Mouse (Mus musculus) hindbrain, postnatal 0 days (tissue): ENCODE results near the gene Slc41a1. TPM values are rescaled to one million over a fixed set of nuclear protein-coding genes. Genes with fewer than 3 reads are reported as not detected.

Experiments used
- ATAC-seq: fragments of 200-750 bp; cut with Nextera tagmentation; 2 replicates; pipeline ENCODE4 v1.8.0; 2017; ENCODE audit warnings: mild to moderate bottlenecking, moderate TSS enrichment, moderate library complexity
- DNase-seq: peaks from one replicate; pipeline ENCODE4 v3.0.0-alpha.2; 2015; ENCODE audit warnings: low spot score
- H3K27ac ChIP-seq: fragments of 300-500 bp; sonication (generic); 2 replicates; pipeline ENCODE4 v1.5.1; 2014; ENCODE audit warnings: mild to moderate bottlenecking
- H3K27me3 ChIP-seq: fragments of 300-500 bp; sonication (generic); 2 replicates; pipeline ENCODE4 v1.6.1; 2014; ENCODE audit warnings: low read length, mixed read lengths; ENCODE audit not compliant: insufficient read depth
- H3K36me3 ChIP-seq: fragments of 300-500 bp; sonication (generic); 2 replicates; pipeline ENCODE4 v1.6.1; 2014; ENCODE audit warnings: low read length, mixed read lengths; ENCODE audit not compliant: insufficient read depth
- H3K4me1 ChIP-seq: fragments of 300-500 bp; sonication (generic); 2 replicates; pipeline ENCODE4 v1.6.1; 2014; ENCODE audit warnings: antibody characterized with exemption, low read length, mixed read lengths; ENCODE audit not compliant: insufficient read depth
- H3K4me2 ChIP-seq: fragments of 300-500 bp; sonication (generic); 2 replicates; pipeline ENCODE4 v1.6.1; 2014; ENCODE audit warnings: low read depth, mild to moderate bottlenecking, low read length, moderate library complexity, mixed read lengths
- H3K4me3 ChIP-seq: fragments of 300-500 bp; sonication (generic); 2 replicates; pipeline ENCODE4 v1.5.1; 2014; ENCODE audit warnings: low read length
- H3K9ac ChIP-seq: fragments of 300-500 bp; sonication (generic); replicated peaks from 2 replicates; pipeline ENCODE4 v1.6.1; 2014; ENCODE audit warnings: mild to moderate bottlenecking, low read length, moderate library complexity, mixed read lengths
- H3K9me3 ChIP-seq: fragments of 300-500 bp; sonication (generic); 2 replicates; pipeline ENCODE4 v1.6.1; 2016; ENCODE audit warnings: low read length, mixed read lengths
- CTCF ChIP-seq: IDR thresholded peaks from 2 replicates; pipeline ENCODE4 v1.5.1; 2016; ENCODE audit warnings: antibody characterized with exemption, control low read depth, low read depth
- WGBS: fragments of 180-500 bp; shearing (Covaris S2); extraction: QIAGEN DNeasy Blood & Tissue Kit; methylation state at CpG from one replicate; pipeline ENCODE4 v1.1.7; 2014; 5-methylcytosine and 5-hydroxymethylcytosine counted together
- polyA plus RNA-seq: library from polyadenylated mRNA; unstranded; fragments of >200 nt; fragmentation: Nextera tagmentation; extraction: Ambion mirVana; gene quantifications from 2 replicates; pipeline ENCODE4 v1.2.1, GENCODE M21; 2015
- total RNA-seq: library from RNA; depleted of rRNA; stranded (reverse); fragments of >200 nt; gene quantifications from 2 replicates; pipeline ENCODE4 v1.2.3, GENCODE M21; 2014

The Slc41a1 gene
- total and polyA plus RNA-seq, 2 experiments from 2014 or later: 23.6 to 48.0 TPM

GRCm38 (mm10) chr1:131824528-131825181 is 2.6 kb upstream of the Slc41a1 start:
- no peak for DNase-seq
- Histone ChIP-seq H3K27me3 (no peaks in the 10 kb centered on the region), H3K4me2 (no peak overlapping the region), H3K4me3 (no peak overlapping the region), H3K9me3 (no peaks in the 10 kb centered on the region), H3K27ac (no peak overlapping the region), H3K9ac (no peak overlapping the region), H3K36me3 (no peaks in the 10 kb centered on the region), H3K4me1 (peaks cover 15% of the 10 kb centered on the region)
- no peak for TF ChIP-seq CTCF
- ATAC-seq: no peak
- WGBS: 89% methylated on average over 11 of the region's 11 CpGs

- TF ChIP-seq CTCF: no peak
Observed at GRCm38 (mm10) chr1:131827787-131828258, 530 bp downstream of the Slc41a1 start.

GRCm38 (mm10) chr1:131828297-131829126 is 1.2 kb downstream of the Slc41a1 start:
- Histone ChIP-seq H3K9me3 (no peaks in the 10 kb centered on the region), H3K36me3 (no peaks in the 10 kb centered on the region), H3K4me1 (peaks cover 24% of the 10 kb centered on the region), H3K27me3 (no peaks in the 10 kb centered on the region), H3K4me2 (peak overlapping the region; percentile 71), H3K27ac (peak overlapping the region; percentile 93), H3K9ac (peak overlapping the region; percentile 93), H3K4me3 (peak overlapping the region; percentile 86)
- ATAC-seq: peak; percentile 58
- WGBS: 1% methylated on average over 17 of the region's 22 CpGs
- DNase-seq: peak; percentile 49
- no peak for TF ChIP-seq CTCF

More at GRCm38 (mm10) chr1:131827787-131828258, 530 bp downstream of the Slc41a1 start:
- H3K27ac ChIP-seq: peak overlapping the region; percentile 93
- peak; percentile 98 for DNase-seq
- peak; percentile 97 for ATAC-seq
- peak overlapping the region; percentile 71 for H3K4me2 ChIP-seq
- H3K4me3 ChIP-seq: peak overlapping the region; percentile 86
- H3K36me3 ChIP-seq: no peaks in the 10 kb centered on the region
- under 1% methylated on average over 32 of the region's 36 CpGs for WGBS
- H3K9ac ChIP-seq: peak overlapping the region; percentile 93
- H3K9me3 ChIP-seq: no peaks in the 10 kb centered on the region
- no peaks in the 10 kb centered on the region for H3K27me3 ChIP-seq
- H3K4me1 ChIP-seq: peaks cover 24% of the 10 kb centered on the region

GRCm38 (mm10) chr1:131829279-131829678 is 2.0 kb downstream of the Slc41a1 start:
- TF ChIP-seq CTCF: no peak
- DNase-seq (no peak), ATAC-seq (no peak)
- Histone ChIP-seq H3K9me3 (no peaks in the 10 kb centered on the region), H3K4me3 (peak overlapping the region; percentile 86), H3K9ac (peak overlapping the region; percentile 93), H3K27ac (peak overlapping the region; percentile 93; the same call in 1 of the 2 replicates), H3K36me3 (no peaks in the 10 kb centered on the region), H3K4me2 (peak overlapping the region; percentile 71), H3K4me1 (peaks cover 24% of the 10 kb centered on the region), H3K27me3 (no peaks in the 10 kb centered on the region)
- 33% methylated on average over 5 of the region's 5 CpGs for WGBS

DNA sequence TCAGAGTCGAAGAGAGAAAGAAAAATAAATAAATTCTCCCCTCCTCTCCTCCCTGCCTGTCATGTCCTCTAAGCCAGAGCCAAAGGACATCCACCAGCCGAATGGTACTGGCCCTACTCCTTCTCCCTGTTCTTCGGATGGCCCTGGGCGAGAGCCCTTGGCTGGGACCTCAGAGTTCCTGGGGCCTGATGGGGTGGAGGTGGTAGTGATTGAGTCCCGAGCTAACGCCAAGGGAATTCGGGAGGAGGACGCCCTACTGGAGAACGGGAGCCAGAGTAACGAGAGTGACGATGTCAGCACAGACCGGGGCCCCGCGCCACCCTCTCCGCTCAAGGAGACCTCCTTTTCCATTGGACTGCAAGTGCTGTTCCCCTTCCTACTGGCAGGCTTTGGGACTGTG is 3.3 kb downstream of the Slc41a1 start:
- Histone ChIP-seq H3K4me2 (peak overlapping the region; percentile 28; the same call in 1 of the 2 replicates), H3K36me3 (no peaks in the 10 kb centered on the region), H3K4me3 (no peak overlapping the region), H3K4me1 (peaks cover 24% of the 10 kb centered on the region), H3K9me3 (no peaks in the 10 kb centered on the region), H3K27ac (0 out of 2 replicates have a peak overlapping the region, but pooled peaks have one; percentile 1), H3K9ac (no peak overlapping the region), H3K27me3 (no peaks in the 10 kb centered on the region)
- DNase-seq (no peak), ATAC-seq (no peak)
- no peak for TF ChIP-seq CTCF
- WGBS: 87% methylated on average over 15 of the region's 15 CpGs

- H3K27me3 ChIP-seq: no peaks in the 10 kb centered on the region
- no peak overlapping the region for H3K4me3 ChIP-seq
- no peak overlapping the region for H3K9ac ChIP-seq
- H3K4me2 ChIP-seq: peak overlapping the region; percentile 28; the same call in 1 of the 2 replicates
- ATAC-seq (no peak), DNase-seq (no peak)
- H3K36me3 ChIP-seq: no peaks in the 10 kb centered on the region
- H3K9me3 ChIP-seq: no peaks in the 10 kb centered on the region
- TF ChIP-seq CTCF: no peak
- WGBS: 73% methylated on average over 8 of the region's 8 CpGs
- peaks cover 24% of the 10 kb centered on the region for H3K4me1 ChIP-seq
- 0 out of 2 replicates have a peak overlapping the region, but pooled peaks have one; percentile 1 for H3K27ac ChIP-seq
Observed at GRCm38 (mm10) chr1:131830971-131831641, 3.8 kb downstream of the Slc41a1 start.
